Mouse (Mus musculus) neural tube, embryonic 13.5 days (tissue): ENCODE measurements around the gene Btbd1. TPM values are rescaled to one million over a fixed set of nuclear protein-coding genes. Genes with fewer than 3 reads are reported as not detected.
"Not testable (repeated sequence)": the region's sequence is repeated elsewhere in the genome, so short reads cannot be mapped to it uniquely, and the experiment has no call there.

Experiments
- ATAC-seq: fragments of 200-750 bp; cut with Nextera tagmentation; 2 replicates; pipeline ENCODE4 v1.8.0; 2017; ENCODE audit warnings: low read depth, mild to moderate bottlenecking, moderate TSS enrichment, moderate library complexity
- H3K27ac ChIP-seq: fragments of 300-500 bp; sonication (generic); replicated peaks from 2 replicates; pipeline ENCODE4 v1.5.1; 2015; ENCODE audit warnings: moderate library complexity, mild to moderate bottlenecking, inconsistent platforms
- H3K27me3 ChIP-seq: fragments of 300-500 bp; sonication (generic); 2 replicates; pipeline ENCODE4 v1.6.1; 2015; ENCODE audit warnings: mild to moderate bottlenecking, inconsistent platforms
- H3K36me3 ChIP-seq: fragments of 300-500 bp; sonication (generic); 2 replicates; pipeline ENCODE4 v1.6.1; 2015; ENCODE audit warnings: mild to moderate bottlenecking, inconsistent platforms
- H3K4me1 ChIP-seq: fragments of 300-500 bp; sonication (generic); replicated peaks from 2 replicates; pipeline ENCODE4 v1.6.1; 2015; ENCODE audit warnings: inconsistent platforms
- H3K4me2 ChIP-seq: fragments of 300-500 bp; sonication (generic); 2 replicates; pipeline ENCODE4 v1.6.1; 2015; ENCODE audit warnings: inconsistent platforms, mild to moderate bottlenecking, moderate library complexity
- H3K4me3 ChIP-seq: fragments of 300-500 bp; sonication (generic); 2 replicates; pipeline ENCODE4 v1.5.1; 2015; ENCODE audit warnings: mild to moderate bottlenecking, inconsistent platforms
- H3K9ac ChIP-seq: fragments of 300-500 bp; sonication (generic); 2 replicates; pipeline ENCODE4 v1.6.1; 2015; ENCODE audit warnings: moderate library complexity, mild to moderate bottlenecking, inconsistent platforms
- H3K9me3 ChIP-seq: fragments of 300-500 bp; sonication (generic); 2 replicates; pipeline ENCODE4 v1.6.1; 2016; ENCODE audit warnings: inconsistent platforms
- WGBS: fragments of 180-500 bp; shearing (Covaris S2); methylation state at CpG from one replicate; pipeline ENCODE4 v1.1.7; 2015; 5-methylcytosine and 5-hydroxymethylcytosine counted together
- polyA plus RNA-seq: library from polyadenylated mRNA; unstranded; fragments of >200 nt; fragmentation: Nextera tagmentation; extraction: Ambion mirVana; gene quantifications from 2 replicates; pipeline ENCODE4 v1.2.1, GENCODE M21; 2015

Btbd1 gene
- polyA plus RNA-seq, 1 experiment from 2014 or later = 102 TPM

- H3K27ac ChIP-seq = no peak overlapping the region
- no peak overlapping the region for H3K9ac ChIP-seq
- H3K9me3 ChIP-seq = no peaks in the 10 kb centered on the region
- H3K27me3 ChIP-seq = no peaks in the 10 kb centered on the region
- 26% methylated on average over 4 of the region's 4 CpGs for WGBS
- no peak overlapping the region for H3K4me2 ChIP-seq
- no peak overlapping the region for H3K4me3 ChIP-seq
- peaks cover 8% of the 10 kb centered on the region for H3K4me1 ChIP-seq
- ATAC-seq = 0 out of 2 replicates have a peak, but pooled peaks have one; percentile 32
- H3K36me3 ChIP-seq = no peaks in the 10 kb centered on the region
Observed at GRCm38 (mm10) chr7:81847777-81848176, 18.5 kb upstream of the Btbd1 start.

- H3K4me2 ChIP-seq = no peak overlapping the region
- no peak overlapping the region for H3K9ac ChIP-seq
- H3K27me3 ChIP-seq = no peaks in the 10 kb centered on the region
- no peak overlapping the region for H3K4me3 ChIP-seq
- peaks cover 8% of the 10 kb centered on the region for H3K4me1 ChIP-seq
- no peaks in the 10 kb centered on the region for H3K36me3 ChIP-seq
- H3K9me3 ChIP-seq = no peaks in the 10 kb centered on the region
- WGBS = 44% methylated on average over 8 of the region's 8 CpGs
- H3K27ac ChIP-seq = no peak overlapping the region
- ATAC-seq = peak; percentile 79; the same call in 1 of the 2 replicates
Observed at GRCm38 (mm10) chr7:81847010-81847409, 17.8 kb upstream of the Btbd1 start.

- WGBS = 88% methylated on average over 8 of the region's 8 CpGs
Observed at GRCm38 (mm10) chr7:81846008-81846407, 16.8 kb upstream of the Btbd1 start.

GRCm38 (mm10) chr7:81845313-81845712 lies 16.1 kb upstream of the Btbd1 start:
- Histone ChIP-seq H3K9ac (no peak overlapping the region), H3K27me3 (no peaks in the 10 kb centered on the region), H3K4me3 (no peak overlapping the region), H3K36me3 (no peaks in the 10 kb centered on the region), H3K27ac (no peak overlapping the region), H3K4me2 (no peak overlapping the region), H3K9me3 (no peaks in the 10 kb centered on the region), H3K4me1 (peaks cover 8% of the 10 kb centered on the region)
- no peak for ATAC-seq
- WGBS = 81% methylated on average over 3 of the region's 3 CpGs

More at GRCm38 (mm10) chr7:81846008-81846407, 16.8 kb upstream of the Btbd1 start:
- Histone ChIP-seq H3K27me3 (no peaks in the 10 kb centered on the region), H3K9me3 (no peaks in the 10 kb centered on the region), H3K9ac (no peak overlapping the region), H3K4me3 (no peak overlapping the region), H3K4me1 (peaks cover 8% of the 10 kb centered on the region), H3K4me2 (no peak overlapping the region), H3K27ac (no peak overlapping the region), H3K36me3 (no peaks in the 10 kb centered on the region)
- no peak for ATAC-seq

- no peak overlapping the region for H3K4me3 ChIP-seq
- peaks cover 8% of the 10 kb centered on the region for H3K4me1 ChIP-seq
- no peak overlapping the region for H3K27ac ChIP-seq
- no peaks in the 10 kb centered on the region for H3K27me3 ChIP-seq
- ATAC-seq = no peak
- H3K9me3 ChIP-seq = no peaks in the 10 kb centered on the region
- WGBS = 86% methylated on average over 11 of the region's 11 CpGs
- H3K36me3 ChIP-seq = no peaks in the 10 kb centered on the region
- H3K9ac ChIP-seq = no peak overlapping the region
- H3K4me2 ChIP-seq = no peak overlapping the region
Observed at GRCm38 (mm10) chr7:81844801-81845200, 15.6 kb upstream of the Btbd1 start.

GRCm38 (mm10) chr7:81843903-81844302 lies 14.7 kb upstream of the Btbd1 start:
- no peak overlapping the region for H3K9ac ChIP-seq
- H3K4me1 ChIP-seq = peaks cover 8% of the 10 kb centered on the region
- no peaks in the 10 kb centered on the region for H3K36me3 ChIP-seq
- H3K9me3 ChIP-seq = no peaks in the 10 kb centered on the region
- no peak overlapping the region for H3K4me3 ChIP-seq
- WGBS = 79% methylated on average over 8 of the region's 8 CpGs
- ATAC-seq = no peak
- no peak overlapping the region for H3K4me2 ChIP-seq
- H3K27me3 ChIP-seq = no peaks in the 10 kb centered on the region
- H3K27ac ChIP-seq = no peak overlapping the region

GRCm38 (mm10) chr7:81842998-81843397 lies 13.8 kb upstream of the Btbd1 start:
- Histone ChIP-seq H3K4me3 (no peak overlapping the region), H3K27ac (no peak overlapping the region), H3K9ac (no peak overlapping the region), H3K4me1 (peaks cover 8% of the 10 kb centered on the region), H3K4me2 (no peak overlapping the region), H3K9me3 (no peaks in the 10 kb centered on the region), H3K27me3 (no peaks in the 10 kb centered on the region), H3K36me3 (no peaks in the 10 kb centered on the region)
- WGBS = 84% methylated on average over 1 of the region's 1 CpGs
- ATAC-seq = no peak

- Histone ChIP-seq H3K27me3 (no peaks in the 10 kb centered on the region), H3K9ac (no peak overlapping the region), H3K36me3 (no peaks in the 10 kb centered on the region), H3K27ac (no peak overlapping the region), H3K4me3 (no peak overlapping the region), H3K9me3 (no peaks in the 10 kb centered on the region), H3K4me2 (no peak overlapping the region), H3K4me1 (peaks cover 8% of the 10 kb centered on the region)
- 89% methylated on average over 7 of the region's 7 CpGs for whole genome bisulfite sequencing
- ATAC-seq = no peak
Observed at GRCm38 (mm10) chr7:81842141-81842540, 12.9 kb upstream of the Btbd1 start.

- no peaks in the 10 kb centered on the region for H3K27me3 ChIP-seq
- WGBS = 88% methylated on average over 6 of the region's 6 CpGs
Observed at GRCm38 (mm10) chr7:81841439-81841838, 12.2 kb upstream of the Btbd1 start.

GRCm38 (mm10) chr7:81840661-81841181 lies 11.5 kb upstream of the Btbd1 start:
- Histone ChIP-seq H3K27ac (0 out of 2 replicates have a peak overlapping the region, but pooled peaks have one; percentile 7), H3K9me3 (no peaks in the 10 kb centered on the region), H3K4me3 (no peak overlapping the region), H3K4me2 (no peak overlapping the region), H3K27me3 (no peaks in the 10 kb centered on the region), H3K4me1 (no peaks in the 10 kb centered on the region), H3K9ac (no peak overlapping the region), H3K36me3 (no peaks in the 10 kb centered on the region)
- no peak for ATAC-seq
- WGBS = 60% methylated on average over 7 of the region's 7 CpGs

More at GRCm38 (mm10) chr7:81841439-81841838, 12.2 kb upstream of the Btbd1 start:
- Histone ChIP-seq H3K9me3 (no peaks in the 10 kb centered on the region), H3K4me2 (no peak overlapping the region), H3K4me1 (0 out of 2 replicates have a peak, but pooled peaks cover 2% of the 10 kb centered on the region), H3K4me3 (no peak overlapping the region), H3K27ac (no peak overlapping the region), H3K9ac (no peak overlapping the region), H3K36me3 (no peaks in the 10 kb centered on the region)
- ATAC-seq = no peak

- no peak overlapping the region for H3K9ac ChIP-seq
- no peaks in the 10 kb centered on the region for H3K9me3 ChIP-seq
- H3K27ac ChIP-seq = no peak overlapping the region
- no peaks in the 10 kb centered on the region for H3K4me1 ChIP-seq
- H3K27me3 ChIP-seq = no peaks in the 10 kb centered on the region
- H3K36me3 ChIP-seq = no peaks in the 10 kb centered on the region
- no peak overlapping the region for H3K4me2 ChIP-seq
- 63% methylated on average over 6 of the region's 6 CpGs for WGBS
- no peak overlapping the region for H3K4me3 ChIP-seq
- ATAC-seq = no peak
Observed at GRCm38 (mm10) chr7:81839746-81840145, 10.5 kb upstream of the Btbd1 start.

- not testable (repeated sequence) for H3K27ac ChIP-seq, H3K9ac ChIP-seq, H3K36me3 ChIP-seq, H3K9me3 ChIP-seq, H3K27me3 ChIP-seq, ATAC-seq, H3K4me1 ChIP-seq, H3K4me3 ChIP-seq, H3K4me2 ChIP-seq
- 88% methylated on average over 5 of the region's 5 CpGs for WGBS
Observed at GRCm38 (mm10) chr7:81837771-81838170, 8.5 kb upstream of the Btbd1 start.

- H3K4me1 ChIP-seq = no peaks in the 10 kb centered on the region
- 92% methylated on average over 5 of the region's 5 CpGs for WGBS
- ATAC-seq = no peak
- no peaks in the 10 kb centered on the region for H3K27me3 ChIP-seq
- H3K9me3 ChIP-seq = no peaks in the 10 kb centered on the region
- no peaks in the 10 kb centered on the region for H3K36me3 ChIP-seq
- H3K9ac ChIP-seq = no peak overlapping the region
- H3K4me2 ChIP-seq = no peak overlapping the region
- H3K27ac ChIP-seq = no peak overlapping the region
- H3K4me3 ChIP-seq = no peak overlapping the region
Observed at GRCm38 (mm10) chr7:81835430-81835829, 6.2 kb upstream of the Btbd1 start.
